Mouse (Mus musculus): ENCODE measurements around the gene Gm14214. TPM values are rescaled to one million over a fixed set of nuclear protein-coding genes. Genes with fewer than 3 reads are reported as not detected.
A peak's percentile ranks its signal among the peaks of the same experiment; 100 is the strongest.

The Gm14214 gene
- polyA plus RNA-seq, 1 experiment from 2014 or later = not detected

- peak; percentile 94 for ATAC-seq (ENCODE audit: insufficient read depth)
Measured at GRCm38 (mm10) chr2:154790656-154791483, 21.0 kb upstream of the Gm14214 start, which contains the start of the genes Raly and a. TSS of gene Raly (plus strand) at chr2:154791096. TSS of gene a (plus strand) at chr2:154791402.

GRCm38 (mm10) chr2:154789977-154790655 is 20.3 kb upstream of the Gm14214 start:
- Histone ChIP-seq H3K27me3 (no peaks in the 10 kb centered on the region), H3K4me3 (replicated peaks) (peak overlapping the region; percentile 98), H3K4me2 (peak overlapping the region; percentile 80), H3K27ac (replicated peaks) (peak overlapping the region; percentile 97), H3K4me1 (replicated peaks) (peaks cover 78% of the 10 kb centered on the region), H3K36me3 (replicated peaks) (peaks cover 11% of the 10 kb centered on the region), H3K9me3 (replicated peaks) (no peaks in the 10 kb centered on the region), H3K9ac (peak overlapping the region; percentile 98)
- WGBS (ENCODE audit: insufficient replicate concordance) = 14% methylated on average over 14 of the region's 14 CpGs
- ATAC-seq (ENCODE audit: insufficient read depth) = no peak

More at GRCm38 (mm10) chr2:154790656-154791483, 21.0 kb upstream of the Gm14214 start, which contains the start of the genes Raly and a:
- peak within 1 kb of the TSS; percentile 97 for H3K27ac ChIP-seq (replicated peaks)
- peak within 1 kb of the TSS; percentile 98 for H3K9ac ChIP-seq
- H3K36me3 ChIP-seq (replicated peaks) = peaks cover 18% of the 10 kb centered on the region
- WGBS (ENCODE audit: insufficient replicate concordance) = under 1% methylated on average over 86 of the region's 89 CpGs
- H3K9me3 ChIP-seq (replicated peaks) = no peaks in the 10 kb centered on the region
- H3K27me3 ChIP-seq = no peaks in the 10 kb centered on the region
- peak within 1 kb of the TSS; percentile 80 for H3K4me2 ChIP-seq
- peak within 1 kb of the TSS; percentile 98 for H3K4me3 ChIP-seq (replicated peaks)
- peaks cover 78% of the 10 kb centered on the region for H3K4me1 ChIP-seq (replicated peaks)

- WGBS (ENCODE audit: insufficient replicate concordance) = 57% methylated on average over 6 of the region's 6 CpGs
- peak overlapping the region; percentile 97 for H3K27ac ChIP-seq (replicated peaks)
- peaks cover 71% of the 10 kb centered on the region for H3K4me1 ChIP-seq (replicated peaks)
- ATAC-seq (ENCODE audit: insufficient read depth) = no peak
- H3K4me2 ChIP-seq = peak overlapping the region; percentile 80
- H3K4me3 ChIP-seq (replicated peaks) = no peak overlapping the region
- peak overlapping the region; percentile 98; the same call in 1 of the 2 replicates for H3K9ac ChIP-seq
- H3K36me3 ChIP-seq (replicated peaks) = peaks cover 6% of the 10 kb centered on the region
- no peaks in the 10 kb centered on the region for H3K27me3 ChIP-seq
- H3K9me3 ChIP-seq (replicated peaks) = no peaks in the 10 kb centered on the region
Measured at GRCm38 (mm10) chr2:154789381-154789780, 19.6 kb upstream of the Gm14214 start.

- no peak overlapping the region for H3K4me3 ChIP-seq (replicated peaks)
Measured at GRCm38 (mm10) chr2:154786776-154787175, 16.9 kb upstream of the Gm14214 start.

GRCm38 (mm10) chr2:154786187-154786586 is 16.4 kb upstream of the Gm14214 start:
- Histone ChIP-seq H3K9ac (peak overlapping the region; percentile 13; the same call in 1 of the 2 replicates), H3K9me3 (replicated peaks) (no peaks in the 10 kb centered on the region), H3K4me2 (peak overlapping the region; percentile 57), H3K36me3 (replicated peaks) (no peaks in the 10 kb centered on the region), H3K27ac (replicated peaks) (peak overlapping the region; percentile 84), H3K27me3 (0 out of 2 replicates have a peak, but pooled peaks cover 5% of the 10 kb centered on the region), H3K4me1 (replicated peaks) (peaks cover 51% of the 10 kb centered on the region), H3K4me3 (replicated peaks) (no peak overlapping the region)
- peak; percentile 11 for ATAC-seq (ENCODE audit: insufficient read depth)
- WGBS (ENCODE audit: insufficient replicate concordance) = 20% methylated on average over 3 of the region's 3 CpGs

More at GRCm38 (mm10) chr2:154786776-154787175, 16.9 kb upstream of the Gm14214 start:
- WGBS (ENCODE audit: insufficient replicate concordance) = 71% methylated on average over 11 of the region's 11 CpGs
- no peak for ATAC-seq (ENCODE audit: insufficient read depth)
- peak overlapping the region; percentile 57 for H3K4me2 ChIP-seq
- 0 out of 2 replicates have a peak, but pooled peaks cover 4% of the 10 kb centered on the region for H3K27me3 ChIP-seq
- no peaks in the 10 kb centered on the region for H3K9me3 ChIP-seq (replicated peaks)
- H3K27ac ChIP-seq (replicated peaks) = peak overlapping the region; percentile 84
- no peak overlapping the region for H3K9ac ChIP-seq
- no peaks in the 10 kb centered on the region for H3K36me3 ChIP-seq (replicated peaks)
- H3K4me1 ChIP-seq (replicated peaks) = peaks cover 51% of the 10 kb centered on the region

- no peak overlapping the region for H3K9ac ChIP-seq
- H3K27ac ChIP-seq (replicated peaks) = 0 out of 2 replicates have a peak overlapping the region, but pooled peaks have one; percentile 84
- H3K4me2 ChIP-seq = no peak overlapping the region
- ATAC-seq (ENCODE audit: insufficient read depth) = no peak
- H3K36me3 ChIP-seq (replicated peaks) = no peaks in the 10 kb centered on the region
- 57% methylated on average over 3 of the region's 3 CpGs for WGBS (ENCODE audit: insufficient replicate concordance)
- H3K9me3 ChIP-seq (replicated peaks) = no peaks in the 10 kb centered on the region
- no peak overlapping the region for H3K4me3 ChIP-seq (replicated peaks)
- peaks cover 9% of the 10 kb centered on the region; the same call in 1 of the 2 replicates for H3K27me3 ChIP-seq
- H3K4me1 ChIP-seq (replicated peaks) = peaks cover 50% of the 10 kb centered on the region
Measured at GRCm38 (mm10) chr2:154785284-154785683, 15.5 kb upstream of the Gm14214 start.

GRCm38 (mm10) chr2:154782856-154783650 is 13.2 kb upstream of the Gm14214 start:
- no peak overlapping the region for H3K9ac ChIP-seq
- ATAC-seq (ENCODE audit: insufficient read depth) = no peak
- WGBS (ENCODE audit: insufficient replicate concordance) = 77% methylated on average over 17 of the region's 17 CpGs
- H3K9me3 ChIP-seq (replicated peaks) = no peaks in the 10 kb centered on the region
- H3K4me2 ChIP-seq = no peak overlapping the region
- H3K4me1 ChIP-seq (replicated peaks) = peaks cover 28% of the 10 kb centered on the region
- no peak overlapping the region for H3K4me3 ChIP-seq (replicated peaks)
- no peak overlapping the region for H3K27ac ChIP-seq (replicated peaks)
- H3K27me3 ChIP-seq = peaks cover 14% of the 10 kb centered on the region; the same call in 1 of the 2 replicates
- H3K36me3 ChIP-seq (replicated peaks) = no peaks in the 10 kb centered on the region

GRCm38 (mm10) chr2:154782361-154782760 is 12.5 kb upstream of the Gm14214 start:
- Histone ChIP-seq H3K4me3 (replicated peaks) (no peak overlapping the region), H3K27ac (replicated peaks) (no peak overlapping the region), H3K9me3 (replicated peaks) (no peaks in the 10 kb centered on the region), H3K4me2 (no peak overlapping the region), H3K36me3 (replicated peaks) (no peaks in the 10 kb centered on the region), H3K4me1 (replicated peaks) (peaks cover 25% of the 10 kb centered on the region), H3K9ac (no peak overlapping the region), H3K27me3 (peaks cover 14% of the 10 kb centered on the region; the same call in 1 of the 2 replicates)
- 60% methylated on average over 4 of the region's 4 CpGs for WGBS (ENCODE audit: insufficient replicate concordance)
- ATAC-seq (ENCODE audit: insufficient read depth) = no peak

- no peaks in the 10 kb centered on the region for H3K36me3 ChIP-seq (replicated peaks)
- H3K27me3 ChIP-seq = peaks cover 14% of the 10 kb centered on the region; the same call in 1 of the 2 replicates
- ATAC-seq (ENCODE audit: insufficient read depth) = no peak
- H3K27ac ChIP-seq (replicated peaks) = no peak overlapping the region
- 71% methylated on average over 3 of the region's 3 CpGs for WGBS (ENCODE audit: insufficient replicate concordance)
- H3K9me3 ChIP-seq (replicated peaks) = no peaks in the 10 kb centered on the region
- H3K4me2 ChIP-seq = no peak overlapping the region
- no peak overlapping the region for H3K9ac ChIP-seq
- no peak overlapping the region for H3K4me3 ChIP-seq (replicated peaks)
- H3K4me1 ChIP-seq (replicated peaks) = peaks cover 2% of the 10 kb centered on the region
Measured at GRCm38 (mm10) chr2:154779648-154780047, 9.8 kb upstream of the Gm14214 start.

- Histone ChIP-seq H3K9ac (no peak overlapping the region), H3K4me3 (replicated peaks) (no peak overlapping the region), H3K36me3 (replicated peaks) (no peaks in the 10 kb centered on the region), H3K27me3 (peaks cover 10% of the 10 kb centered on the region; the same call in 1 of the 2 replicates), H3K4me1 (replicated peaks) (no peaks in the 10 kb centered on the region; the same call in 1 of the 2 replicates), H3K9me3 (replicated peaks) (no peaks in the 10 kb centered on the region), H3K4me2 (no peak overlapping the region), H3K27ac (replicated peaks) (no peak overlapping the region)
- WGBS (ENCODE audit: insufficient replicate concordance) = 65% methylated on average over 7 of the region's 7 CpGs
- ATAC-seq (ENCODE audit: insufficient read depth) = no peak
Measured at GRCm38 (mm10) chr2:154776496-154776895, 6.7 kb upstream of the Gm14214 start.
